Mouse (Mus musculus): ENCODE measurements around the gene Olfr1006. TPM values are rescaled to one million over a fixed set of nuclear protein-coding genes. Genes with fewer than 3 reads are reported as not detected.
"Not testable (repeated sequence)": the region's sequence is repeated elsewhere in the genome, so short reads cannot be mapped to it uniquely, and the experiment has no call there.

Gene Olfr1006
- polyA plus RNA-seq (2012; rRNA removed) (not detected in 2 replicates), polyA plus RNA-seq (2014; fragmentation: Nextera tagmentation; extraction: Ambion mirVana) (not detected in 2 replicates)

DNA sequence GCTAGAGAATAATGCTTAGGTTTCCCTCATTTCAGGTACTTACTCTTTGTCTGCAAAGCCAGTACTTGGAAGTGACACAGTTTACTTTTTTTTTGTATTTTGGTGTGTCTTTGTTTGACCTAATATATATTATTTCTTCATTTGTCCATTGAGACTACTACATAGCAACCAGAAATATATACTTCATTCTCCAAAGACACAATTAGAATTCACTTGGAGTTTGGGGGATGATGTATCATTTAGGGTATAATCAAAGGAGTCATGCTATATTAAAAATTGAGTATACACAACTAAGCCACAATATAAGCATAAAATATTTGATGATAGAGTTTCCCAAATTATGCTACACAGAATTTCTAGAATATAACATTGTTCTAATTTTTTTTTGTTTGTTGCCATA, at the start of gene Olfr1006:
TSS of gene Olfr1006 (minus strand) at position 101 of the 400 bp plus-strand sequence.
- no peak for DNase-seq (ENCODE audit: low read depth in 3 of 3, low spot score in 3 of 3)
- no peaks in the 10 kb centered on the region for H3K27me3 ChIP-seq (ENCODE audit: control insufficient read depth, insufficient read depth, low read length)
- no peak for ATAC-seq (ENCODE audit: insufficient read depth)
- H3K4me2 ChIP-seq (ENCODE audit: low read depth) = no peak within 1 kb of the TSS
- H3K9ac ChIP-seq (replicated peaks) = no peak within 1 kb of the TSS
- no peak for TF ChIP-seq EP300 (IDR thresholded peaks at IDR 0.05; ENCODE audit: low read depth)
- TF ChIP-seq CTCF (IDR thresholded peaks at IDR 0.05; ENCODE audit: low read depth) = no peak
- no peaks in the 10 kb centered on the region for H3K36me3 ChIP-seq (replicated peaks; ENCODE audit: control insufficient read depth, insufficient read depth, low read depth)
- H3K4me1 ChIP-seq (replicated peaks; ENCODE audit: control insufficient read depth in 2 of 2, insufficient read depth in 2 of 2, low read length in 1 of 2) = no peaks in the 10 kb centered on the region
- H3K4me3 ChIP-seq (ENCODE audit: insufficient read depth in 1 of 2, low read depth in 2 of 2, low read length in 2 of 2) = no peak within 1 kb of the TSS
- no peaks in the 10 kb centered on the region for H3K9me3 ChIP-seq (ENCODE audit: control insufficient read depth, low read length)
- H3K27ac ChIP-seq = no peak within 1 kb of the TSS

DNA sequence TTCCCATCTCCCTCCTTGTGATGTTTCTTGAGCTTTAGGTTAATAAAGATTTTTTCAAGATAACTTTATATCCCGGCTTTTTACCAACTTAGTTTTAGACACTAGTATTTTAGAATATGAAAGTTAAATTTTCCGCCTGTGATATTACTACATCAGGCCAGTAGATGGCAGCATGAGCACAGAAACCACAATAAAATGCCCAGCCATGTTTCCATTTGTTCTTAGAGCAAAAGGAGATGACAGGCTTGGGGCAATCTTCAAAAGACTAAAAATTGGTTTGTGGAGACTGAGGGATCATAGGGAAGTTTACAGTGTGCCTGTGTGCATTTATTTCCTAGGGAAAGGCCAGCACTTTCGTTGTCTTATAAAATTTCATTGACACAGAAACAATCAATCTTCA, 47.2 kb upstream of the Olfr1006 start:
- H3K9me3 ChIP-seq (ENCODE audit: control insufficient read depth, low read length) = no peaks in the 10 kb centered on the region
- no peaks in the 10 kb centered on the region for H3K36me3 ChIP-seq (replicated peaks; ENCODE audit: control insufficient read depth, insufficient read depth, low read depth)
- ATAC-seq (ENCODE audit: insufficient read depth) (no peak), DNase-seq (ENCODE audit: low read depth in 3 of 3, low spot score in 3 of 3) (no peak)
- no peaks in the 10 kb centered on the region for H3K27me3 ChIP-seq (ENCODE audit: control insufficient read depth, insufficient read depth, low read length)
- no peak overlapping the region for H3K4me2 ChIP-seq (ENCODE audit: low read depth)
- no peaks in the 10 kb centered on the region for H3K4me1 ChIP-seq (replicated peaks; ENCODE audit: control insufficient read depth in 2 of 2, insufficient read depth in 2 of 2, low read length in 1 of 2)
- TF ChIP-seq EP300 (IDR thresholded peaks at IDR 0.05; ENCODE audit: low read depth) = no peak
- peak; percentile 45 for TF ChIP-seq CTCF (IDR thresholded peaks at IDR 0.05; ENCODE audit: low read depth)
- no peak overlapping the region for H3K27ac ChIP-seq
- no peak overlapping the region for H3K9ac ChIP-seq (replicated peaks)
- no peak overlapping the region for H3K4me3 ChIP-seq (ENCODE audit: insufficient read depth in 1 of 2, low read depth in 2 of 2, low read length in 2 of 2)
- WGBS (ENCODE audit: insufficient replicate concordance) = 8% methylated on average over 3 of the region's 3 CpGs

DNA sequence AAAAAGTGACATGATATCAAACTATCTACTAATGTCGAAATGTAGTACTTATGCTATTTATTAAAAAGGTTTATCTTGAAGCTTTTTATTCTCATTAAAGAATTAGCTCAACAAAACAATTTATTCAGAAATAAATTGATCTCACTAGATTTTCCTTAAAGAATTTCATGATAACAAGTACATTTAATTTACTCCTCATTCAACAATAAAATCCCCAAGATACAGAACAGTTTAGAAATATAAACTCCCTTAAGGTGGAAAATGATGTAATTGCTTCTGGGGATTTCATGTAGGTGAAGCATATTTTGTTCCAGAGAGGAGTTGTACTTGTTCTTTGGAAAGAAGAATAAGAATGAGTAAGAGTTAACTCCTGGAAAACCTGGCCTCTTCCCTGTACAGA, 36.6 kb upstream of the Olfr1006 start, which contains the start of gene Olfr1009:
TSS of gene Olfr1009 (plus strand) at position 301 of the 400 bp plus-strand sequence.
- Histone ChIP-seq H3K4me1 (replicated peaks; ENCODE audit: control insufficient read depth in 2 of 2, insufficient read depth in 2 of 2, low read length in 1 of 2) (no peaks in the 10 kb centered on the region), H3K9ac (replicated peaks) (no peak within 1 kb of the TSS), H3K4me3 (ENCODE audit: insufficient read depth in 1 of 2, low read depth in 2 of 2, low read length in 2 of 2) (no peak within 1 kb of the TSS), H3K36me3 (replicated peaks; ENCODE audit: control insufficient read depth, insufficient read depth, low read depth) (no peaks in the 10 kb centered on the region), H3K4me2 (ENCODE audit: low read depth) (no peak within 1 kb of the TSS), H3K9me3 (ENCODE audit: control insufficient read depth, low read length) (no peaks in the 10 kb centered on the region), H3K27me3 (ENCODE audit: control insufficient read depth, insufficient read depth, low read length) (no peaks in the 10 kb centered on the region), H3K27ac (no peak within 1 kb of the TSS)
- ATAC-seq (ENCODE audit: insufficient read depth) (no peak), DNase-seq (ENCODE audit: low read depth in 3 of 3, low spot score in 3 of 3) (no peak)
- 57% methylated on average over 1 of the region's 1 CpGs for WGBS (ENCODE audit: insufficient replicate concordance)
- no peak for TF ChIP-seq CTCF (IDR thresholded peaks at IDR 0.05; ENCODE audit: low read depth)
- TF ChIP-seq EP300 (IDR thresholded peaks at IDR 0.05; ENCODE audit: low read depth) = no peak

DNA sequence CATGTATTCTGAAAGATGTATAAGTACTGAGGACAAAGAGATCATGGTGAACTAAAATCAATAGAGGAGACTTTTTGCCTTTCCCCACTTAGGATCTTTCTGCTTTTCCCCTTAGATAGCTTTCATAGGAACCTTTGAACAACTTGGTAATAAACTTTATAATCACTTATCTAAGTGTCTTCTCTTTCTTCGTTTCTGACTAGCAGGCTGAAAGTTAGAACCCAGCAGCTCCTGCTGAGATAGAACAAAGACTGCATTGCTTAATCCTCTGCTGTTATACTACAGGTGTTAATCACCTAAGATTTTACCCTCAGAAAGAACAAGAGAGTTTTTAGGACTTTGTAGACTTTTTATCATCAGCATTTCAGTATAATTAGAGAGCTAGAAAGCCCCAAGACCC, 32.6 kb upstream of the Olfr1006 start:
- Histone ChIP-seq H3K9me3 (ENCODE audit: control insufficient read depth, low read length) (no peaks in the 10 kb centered on the region), H3K36me3 (replicated peaks; ENCODE audit: control insufficient read depth, insufficient read depth, low read depth) (no peaks in the 10 kb centered on the region), H3K27ac (no peak overlapping the region), H3K4me2 (ENCODE audit: low read depth) (no peak overlapping the region), H3K27me3 (ENCODE audit: control insufficient read depth, insufficient read depth, low read length) (no peaks in the 10 kb centered on the region), H3K9ac (replicated peaks) (no peak overlapping the region), H3K4me3 (ENCODE audit: insufficient read depth in 1 of 2, low read depth in 2 of 2, low read length in 2 of 2) (no peak overlapping the region), H3K4me1 (replicated peaks; ENCODE audit: control insufficient read depth in 2 of 2, insufficient read depth in 2 of 2, low read length in 1 of 2) (no peaks in the 10 kb centered on the region)
- ATAC-seq (ENCODE audit: insufficient read depth) (no peak), DNase-seq (ENCODE audit: low read depth in 3 of 3, low spot score in 3 of 3) (no peak)
- TF ChIP-seq EP300 (IDR thresholded peaks at IDR 0.05; ENCODE audit: low read depth) (no peak), CTCF (IDR thresholded peaks at IDR 0.05; ENCODE audit: low read depth) (no peak)
- 20% methylated on average over 1 of the region's 1 CpGs for WGBS (ENCODE audit: insufficient replicate concordance)

DNA sequence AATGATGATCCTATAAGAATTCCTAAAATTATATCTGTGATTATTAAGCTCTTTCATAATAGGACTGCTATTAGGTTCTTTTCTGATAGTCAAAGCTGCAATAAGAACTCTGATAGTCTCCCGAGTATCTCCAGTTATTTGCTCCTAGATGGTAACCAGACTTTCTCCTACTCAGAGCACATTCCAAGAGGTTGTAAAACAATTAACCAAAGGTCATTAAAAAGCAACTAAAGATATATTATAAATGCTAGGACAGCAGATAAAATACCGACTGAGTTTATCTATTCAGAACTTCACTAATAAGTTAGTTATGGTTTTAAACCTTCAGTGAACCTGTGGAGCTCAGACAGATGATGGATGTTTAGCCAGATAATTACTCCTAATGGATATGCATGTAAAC, 32.1 kb upstream of the Olfr1006 start:
- not testable (repeated sequence) for H3K36me3 ChIP-seq (replicated peaks; ENCODE audit: control insufficient read depth, insufficient read depth, low read depth); H3K4me1 ChIP-seq (replicated peaks; ENCODE audit: control insufficient read depth in 2 of 2, insufficient read depth in 2 of 2, low read length in 1 of 2); H3K27ac ChIP-seq; H3K4me2 ChIP-seq (ENCODE audit: low read depth); DNase-seq (ENCODE audit: low read depth in 3 of 3, low spot score in 3 of 3); ATAC-seq (ENCODE audit: insufficient read depth); H3K4me3 ChIP-seq (ENCODE audit: insufficient read depth in 1 of 2, low read depth in 2 of 2, low read length in 2 of 2); H3K27me3 ChIP-seq (ENCODE audit: control insufficient read depth, insufficient read depth, low read length); H3K9ac ChIP-seq (replicated peaks); H3K9me3 ChIP-seq (ENCODE audit: control insufficient read depth, low read length)
- WGBS (ENCODE audit: insufficient replicate concordance) = 37% methylated on average over 2 of the region's 2 CpGs
